Mouse (Mus musculus): ENCODE data around the gene Chpt1. TPM values are rescaled to one million over a fixed set of nuclear protein-coding genes. Genes with fewer than 3 reads are reported as not detected.
A peak's percentile ranks its signal among the peaks of the same experiment; 100 is the strongest.
"Not testable (repeated sequence)": the region's sequence is repeated elsewhere in the genome, so short reads cannot be mapped to it uniquely, and the experiment has no call there.

Chpt1 gene
- polyA plus RNA-seq, 1 experiment from 2014 or later, result 25.0 TPM

- ATAC-seq (ENCODE audit: low FRiP score), result no peak
- Histone ChIP-seq H3K4me3 (no peak overlapping the region), H3K36me3 (no peaks in the 10 kb centered on the region), H3K4me2 (replicated peaks) (no peak overlapping the region), H3K27ac (no peak overlapping the region), H3K27me3 (no peaks in the 10 kb centered on the region), H3K4me1 (peaks cover 3% of the 10 kb centered on the region; the same call in 1 of the 2 replicates), H3K9me3 (replicated peaks) (no peaks in the 10 kb centered on the region), H3K9ac (no peak overlapping the region)
- WGBS, result 63% methylated on average over 7 of the region's 7 CpGs
These were observed 12.2 kb downstream of the Chpt1 start for GRCm38 (mm10) chr10:88491632-88492031.

- H3K4me1 ChIP-seq, result peaks cover 3% of the 10 kb centered on the region; the same call in 1 of the 2 replicates
- H3K36me3 ChIP-seq, result 0 out of 2 replicates have a peak, but pooled peaks cover 6% of the 10 kb centered on the region
- H3K4me3 ChIP-seq, result no peak overlapping the region
- H3K27ac ChIP-seq, result no peak overlapping the region
- H3K4me2 ChIP-seq (replicated peaks), result no peak overlapping the region
- no peak for ATAC-seq (ENCODE audit: low FRiP score)
- no peaks in the 10 kb centered on the region for H3K27me3 ChIP-seq
- no peak overlapping the region for H3K9ac ChIP-seq
- WGBS, result 85% methylated on average over 5 of the region's 5 CpGs
- no peaks in the 10 kb centered on the region for H3K9me3 ChIP-seq (replicated peaks)
These were observed 15.2 kb downstream of the Chpt1 start for GRCm38 (mm10) chr10:88488629-88489028.

GRCm38 (mm10) chr10:88482866-88483265 is 21.0 kb downstream of the Chpt1 start:
- not testable (repeated sequence) for H3K4me3 ChIP-seq; H3K4me1 ChIP-seq; H3K36me3 ChIP-seq; ATAC-seq (ENCODE audit: low FRiP score); H3K9ac ChIP-seq; H3K4me2 ChIP-seq (replicated peaks); H3K27ac ChIP-seq; H3K27me3 ChIP-seq; H3K9me3 ChIP-seq (replicated peaks)
- 91% methylated on average over 10 of the region's 10 CpGs for WGBS

GRCm38 (mm10) chr10:88460122-88460820 is 43.6 kb downstream of the Chpt1 start:
- WGBS, result 67% methylated on average over 18 of the region's 18 CpGs

GRCm38 (mm10) chr10:88459502-88459992 is 44.3 kb downstream of the Chpt1 start, which contains the start of gene Sycp3:
Gene Sycp3, plus strand, starts transcription at chr10:88459569.
- H3K4me3 ChIP-seq, result no peak within 1 kb of the TSS
- H3K9me3 ChIP-seq (replicated peaks), result peaks cover 2% of the 10 kb centered on the region; the same call in 1 of the 2 replicates
- H3K36me3 ChIP-seq, result no peaks in the 10 kb centered on the region
- no peak within 1 kb of the TSS for H3K9ac ChIP-seq
- no peak within 1 kb of the TSS for H3K27ac ChIP-seq
- no peaks in the 10 kb centered on the region for H3K27me3 ChIP-seq
- no peak for ATAC-seq (ENCODE audit: low FRiP score)
- WGBS, result 86% methylated on average over 33 of the region's 33 CpGs
- no peaks in the 10 kb centered on the region for H3K4me1 ChIP-seq
- H3K4me2 ChIP-seq (replicated peaks), result no peak within 1 kb of the TSS

More at GRCm38 (mm10) chr10:88460122-88460820, 43.6 kb downstream of the Chpt1 start:
- H3K4me3 ChIP-seq, result no peak overlapping the region
- no peaks in the 10 kb centered on the region for H3K36me3 ChIP-seq
- H3K4me2 ChIP-seq (replicated peaks), result no peak overlapping the region
- peaks cover 2% of the 10 kb centered on the region; the same call in 1 of the 2 replicates for H3K9me3 ChIP-seq (replicated peaks)
- H3K4me1 ChIP-seq, result no peaks in the 10 kb centered on the region
- no peaks in the 10 kb centered on the region for H3K27me3 ChIP-seq
- ATAC-seq (ENCODE audit: low FRiP score), result no peak
- H3K9ac ChIP-seq, result no peak overlapping the region
- H3K27ac ChIP-seq, result no peak overlapping the region

GRCm38 (mm10) chr10:88457816-88458215 is 46.1 kb downstream of the Chpt1 start:
- no peak overlapping the region for H3K27ac ChIP-seq
- WGBS, result 44% methylated on average over 6 of the region's 6 CpGs
- no peaks in the 10 kb centered on the region for H3K36me3 ChIP-seq
- peaks cover 2% of the 10 kb centered on the region; the same call in 1 of the 2 replicates for H3K9me3 ChIP-seq (replicated peaks)
- H3K4me3 ChIP-seq, result no peak overlapping the region
- no peak for ATAC-seq (ENCODE audit: low FRiP score)
- no peak overlapping the region for H3K9ac ChIP-seq
- no peak overlapping the region for H3K4me2 ChIP-seq (replicated peaks)
- no peaks in the 10 kb centered on the region for H3K4me1 ChIP-seq
- no peaks in the 10 kb centered on the region for H3K27me3 ChIP-seq

GRCm38 (mm10) chr10:88451990-88452389 is 51.9 kb downstream of the Chpt1 start:
- no peaks in the 10 kb centered on the region for H3K4me1 ChIP-seq
- 87% methylated on average over 6 of the region's 6 CpGs for WGBS

GRCm38 (mm10) chr10:88451221-88451620 is 52.7 kb downstream of the Chpt1 start:
- WGBS, result 91% methylated on average over 2 of the region's 2 CpGs
- no peak for ATAC-seq (ENCODE audit: low FRiP score)
- no peak overlapping the region for H3K4me2 ChIP-seq (replicated peaks)

More at GRCm38 (mm10) chr10:88451990-88452389, 51.9 kb downstream of the Chpt1 start:
- no peak overlapping the region for H3K27ac ChIP-seq
- H3K4me3 ChIP-seq, result no peak overlapping the region
- no peaks in the 10 kb centered on the region for H3K36me3 ChIP-seq
- H3K27me3 ChIP-seq, result no peaks in the 10 kb centered on the region
- H3K9me3 ChIP-seq (replicated peaks), result no peaks in the 10 kb centered on the region
- H3K9ac ChIP-seq, result no peak overlapping the region
- no peak for ATAC-seq (ENCODE audit: low FRiP score)
- no peak overlapping the region for H3K4me2 ChIP-seq (replicated peaks)

GRCm38 (mm10) chr10:88441224-88441623 is 62.6 kb downstream of the Chpt1 start:
- Histone ChIP-seq H3K9ac (no peak overlapping the region), H3K9me3 (replicated peaks) (no peaks in the 10 kb centered on the region), H3K4me3 (no peak overlapping the region), H3K27ac (no peak overlapping the region), H3K4me1 (no peaks in the 10 kb centered on the region), H3K36me3 (peaks cover 19% of the 10 kb centered on the region; the same call in 1 of the 2 replicates), H3K27me3 (no peaks in the 10 kb centered on the region), H3K4me2 (replicated peaks) (no peak overlapping the region)
- WGBS, result 90% methylated on average over 6 of the region's 6 CpGs
- no peak for ATAC-seq (ENCODE audit: low FRiP score)

More at GRCm38 (mm10) chr10:88451221-88451620, 52.7 kb downstream of the Chpt1 start:
- Histone ChIP-seq H3K36me3 (peaks cover 7% of the 10 kb centered on the region; the same call in 1 of the 2 replicates), H3K4me1 (no peaks in the 10 kb centered on the region), H3K27me3 (no peaks in the 10 kb centered on the region), H3K4me3 (no peak overlapping the region), H3K9me3 (replicated peaks) (no peaks in the 10 kb centered on the region), H3K9ac (no peak overlapping the region), H3K27ac (no peak overlapping the region)

GRCm38 (mm10) chr10:88427998-88428397 is 75.9 kb downstream of the Chpt1 start:
- no peak for ATAC-seq (ENCODE audit: low FRiP score)
- WGBS, result 92% methylated on average over 6 of the region's 6 CpGs
- peaks cover 12% of the 10 kb centered on the region for H3K36me3 ChIP-seq
- no peak overlapping the region for H3K27ac ChIP-seq
- no peak overlapping the region for H3K4me3 ChIP-seq
- no peaks in the 10 kb centered on the region for H3K9me3 ChIP-seq (replicated peaks)
- H3K4me1 ChIP-seq, result no peaks in the 10 kb centered on the region
- no peaks in the 10 kb centered on the region for H3K27me3 ChIP-seq
- H3K9ac ChIP-seq, result no peak overlapping the region
- H3K4me2 ChIP-seq (replicated peaks), result no peak overlapping the region

GRCm38 (mm10) chr10:88426896-88427295 is 77.0 kb downstream of the Chpt1 start:
- H3K27ac ChIP-seq, result no peak overlapping the region
- H3K4me1 ChIP-seq, result no peaks in the 10 kb centered on the region
- H3K4me2 ChIP-seq (replicated peaks), result no peak overlapping the region
- H3K9ac ChIP-seq, result no peak overlapping the region
- H3K9me3 ChIP-seq (replicated peaks), result no peaks in the 10 kb centered on the region
- H3K36me3 ChIP-seq, result peaks cover 4% of the 10 kb centered on the region; the same call in 1 of the 2 replicates
- H3K27me3 ChIP-seq, result no peaks in the 10 kb centered on the region
- no peak for ATAC-seq (ENCODE audit: low FRiP score)
- H3K4me3 ChIP-seq, result no peak overlapping the region
- 62% methylated on average over 5 of the region's 5 CpGs for WGBS

- Histone ChIP-seq H3K27me3 (no peaks in the 10 kb centered on the region), H3K36me3 (peaks cover 4% of the 10 kb centered on the region; the same call in 1 of the 2 replicates), H3K27ac (no peak overlapping the region), H3K9ac (no peak overlapping the region), H3K4me1 (no peaks in the 10 kb centered on the region), H3K4me2 (replicated peaks) (no peak overlapping the region), H3K4me3 (no peak overlapping the region), H3K9me3 (replicated peaks) (no peaks in the 10 kb centered on the region)
- WGBS, result 97% methylated on average over 2 of the region's 2 CpGs
- peak; percentile 63; the same call in 1 of the 2 replicates for ATAC-seq (ENCODE audit: low FRiP score)
These were observed 77.6 kb downstream of the Chpt1 start for GRCm38 (mm10) chr10:88426158-88426816.
